Mouse (Mus musculus): ENCODE data around the gene Edn3.

The Edn3 gene

GRCm38 (mm10) chr2:174760479-174761121, at the start of gene Edn3:
Gene Edn3 (plus strand): TSS chr2:174760619.
- DNase-seq (ENCODE audit: low spot score) = no peak

DNA sequence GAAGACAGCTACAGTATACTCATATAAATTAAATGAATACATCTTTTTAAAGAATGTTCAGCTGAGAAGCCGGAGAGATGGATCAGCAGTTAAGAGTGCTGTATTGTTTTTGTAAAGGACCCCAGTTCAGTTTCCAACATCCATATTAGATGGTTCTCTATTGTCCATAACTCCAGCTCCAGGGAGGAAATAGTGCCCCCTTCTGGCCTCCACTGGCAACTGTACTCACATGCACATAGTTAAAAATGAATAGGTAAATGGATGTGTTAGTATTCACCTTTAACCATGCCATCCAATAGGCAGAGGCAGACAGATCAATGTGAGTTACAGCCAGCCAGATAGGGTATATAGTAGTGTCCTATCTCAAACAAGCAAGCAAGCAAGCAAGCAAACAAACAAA, 48.4 kb upstream of the Edn3 start:
- DNase-seq (ENCODE audit: low spot score) = no peak

DNA sequence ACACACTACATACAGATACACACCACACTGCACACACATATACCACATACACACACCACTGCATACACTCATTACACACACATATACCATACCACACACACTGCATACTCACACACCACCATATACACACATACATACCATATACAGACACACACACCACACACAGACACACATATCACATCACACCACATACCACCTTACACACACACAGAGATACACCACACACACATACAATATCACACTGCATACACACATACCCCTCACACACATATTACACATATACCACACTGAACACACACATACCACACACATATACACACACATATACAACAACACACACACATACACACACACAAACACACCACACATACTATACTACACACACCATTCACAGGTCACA, 44.5 kb upstream of the Edn3 start:
- no peak for DNase-seq (ENCODE audit: low spot score)

DNA sequence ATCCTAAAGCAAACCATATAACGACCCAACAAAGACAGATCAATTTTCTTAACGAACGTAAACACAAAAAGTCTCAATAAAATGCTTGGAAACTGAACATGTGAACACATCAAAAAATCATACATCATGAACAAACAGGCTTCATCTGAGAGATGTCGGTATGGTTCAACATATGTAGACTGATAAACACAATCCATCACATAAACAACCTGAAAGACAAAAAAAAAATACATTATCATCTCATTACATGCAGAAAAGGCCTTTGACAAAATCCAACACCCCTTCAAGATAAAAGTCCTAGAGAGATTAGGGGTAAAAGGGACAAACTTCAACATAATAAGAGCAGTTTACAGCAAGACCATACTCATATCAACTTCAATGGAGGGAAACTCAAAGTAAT, 42.6 kb upstream of the Edn3 start:
- DNase-seq (ENCODE audit: low spot score) = no peak

DNA sequence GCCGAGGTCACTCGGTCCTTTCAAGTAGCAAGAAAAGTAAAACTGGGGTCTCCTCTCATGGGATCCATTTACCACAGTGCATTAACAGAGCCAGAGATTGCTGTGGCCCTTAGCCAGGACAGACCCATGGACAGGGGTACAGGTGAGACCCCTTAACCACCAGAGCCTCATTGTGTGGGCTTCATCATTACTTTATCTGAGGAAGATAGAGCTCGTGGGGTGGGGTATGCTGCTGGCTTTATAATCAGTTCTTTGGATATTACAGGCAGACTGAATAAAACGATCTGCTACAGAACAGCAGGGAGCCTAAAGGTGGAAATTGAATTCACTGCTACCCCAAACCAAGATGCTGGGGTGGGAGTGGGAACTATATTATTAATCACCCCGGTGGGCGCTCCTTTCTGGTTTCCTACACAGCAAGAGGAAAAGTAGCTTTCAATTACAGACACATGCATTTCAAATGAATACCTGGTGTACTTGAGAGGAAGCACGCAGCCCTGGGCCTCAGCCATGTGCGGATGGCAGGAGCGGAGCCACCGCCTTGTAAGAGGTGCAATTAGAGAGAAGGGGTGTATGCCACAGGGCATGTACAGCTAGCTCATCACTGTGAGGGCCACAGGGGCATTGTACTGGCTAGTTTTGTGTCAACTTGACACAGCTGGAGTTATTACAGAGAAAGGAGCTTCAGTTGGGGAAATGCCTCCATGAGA, 33.1 kb upstream of the Edn3 start:
- no peak for DNase-seq (ENCODE audit: low spot score)

GRCm38 (mm10) chr2:174731939-174732338, 28.5 kb upstream of the Edn3 start:
- DNase-seq (ENCODE audit: low spot score) = no peak

DNA sequence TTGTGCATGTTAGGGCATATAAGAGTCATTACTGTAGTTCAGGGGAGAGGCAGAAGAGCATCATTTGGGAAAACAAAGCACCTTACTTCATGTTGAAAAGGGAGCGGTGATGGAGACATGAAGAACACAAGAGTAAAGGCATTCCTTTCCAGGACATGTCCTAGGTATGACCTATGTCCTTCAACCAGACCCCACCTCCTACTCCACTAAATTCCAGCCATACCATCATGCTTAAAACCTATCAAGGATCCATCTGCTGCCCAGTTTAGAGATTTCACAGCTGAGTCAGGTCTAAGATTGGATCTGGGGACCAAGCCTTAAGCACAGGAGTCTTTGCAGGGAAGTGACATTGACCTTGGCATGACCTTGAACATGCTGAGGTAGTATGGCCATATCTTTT, 25.1 kb upstream of the Edn3 start:
- no peak for DNase-seq (ENCODE audit: low spot score)

DNA sequence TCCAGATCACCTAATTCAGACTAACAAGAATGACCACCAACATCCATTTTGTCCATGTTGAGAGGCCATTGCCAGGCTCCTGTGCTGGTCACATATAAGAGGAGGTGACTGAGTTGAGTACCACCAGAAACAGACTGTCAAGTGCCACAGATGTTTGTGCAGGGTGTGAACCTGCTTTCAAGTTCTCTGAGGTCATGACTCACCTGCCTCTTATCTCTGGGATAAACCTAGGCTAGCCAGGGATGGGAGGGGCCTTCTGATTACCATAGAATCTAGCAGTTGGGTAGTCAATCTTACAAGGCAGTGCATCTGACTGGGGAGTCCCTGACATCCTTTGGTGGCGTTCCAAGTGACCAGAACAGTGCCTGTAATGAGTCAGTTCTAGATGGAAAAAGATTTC, 13.2 kb upstream of the Edn3 start:
- DNase-seq (ENCODE audit: low spot score) = no peak

GRCm38 (mm10) chr2:174748381-174748780, 12.0 kb upstream of the Edn3 start:
- no peak for DNase-seq (ENCODE audit: low spot score)

- no peak for DNase-seq (ENCODE audit: low spot score)
Measured at GRCm38 (mm10) chr2:174753197-174753596, 7.2 kb upstream of the Edn3 start.

- DNase-seq (ENCODE audit: low spot score) = no peak
Measured at GRCm38 (mm10) chr2:174754231-174754630, 6.2 kb upstream of the Edn3 start.

DNA sequence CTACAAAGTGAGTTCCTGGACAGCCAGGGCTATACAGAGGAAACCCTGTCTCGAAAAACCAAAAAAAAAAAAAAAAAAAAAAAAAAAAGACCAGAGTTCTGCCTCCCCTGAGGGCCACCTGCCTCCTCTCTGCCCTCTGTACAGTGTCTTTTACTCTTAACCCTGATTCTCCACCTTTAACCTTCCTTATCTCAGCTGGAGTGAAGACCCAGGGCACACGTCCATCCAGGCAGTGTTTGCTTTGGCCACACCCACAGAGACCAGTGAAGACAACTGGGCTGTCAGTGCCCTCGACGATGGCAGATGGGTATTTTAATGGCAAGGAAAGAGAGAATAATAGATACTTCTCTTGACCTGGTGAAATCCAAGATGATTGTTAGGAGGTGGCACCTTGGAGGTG, 1.2 kb upstream of the Edn3 start:
- DNase-seq (ENCODE audit: low spot score) = no peak

DNA sequence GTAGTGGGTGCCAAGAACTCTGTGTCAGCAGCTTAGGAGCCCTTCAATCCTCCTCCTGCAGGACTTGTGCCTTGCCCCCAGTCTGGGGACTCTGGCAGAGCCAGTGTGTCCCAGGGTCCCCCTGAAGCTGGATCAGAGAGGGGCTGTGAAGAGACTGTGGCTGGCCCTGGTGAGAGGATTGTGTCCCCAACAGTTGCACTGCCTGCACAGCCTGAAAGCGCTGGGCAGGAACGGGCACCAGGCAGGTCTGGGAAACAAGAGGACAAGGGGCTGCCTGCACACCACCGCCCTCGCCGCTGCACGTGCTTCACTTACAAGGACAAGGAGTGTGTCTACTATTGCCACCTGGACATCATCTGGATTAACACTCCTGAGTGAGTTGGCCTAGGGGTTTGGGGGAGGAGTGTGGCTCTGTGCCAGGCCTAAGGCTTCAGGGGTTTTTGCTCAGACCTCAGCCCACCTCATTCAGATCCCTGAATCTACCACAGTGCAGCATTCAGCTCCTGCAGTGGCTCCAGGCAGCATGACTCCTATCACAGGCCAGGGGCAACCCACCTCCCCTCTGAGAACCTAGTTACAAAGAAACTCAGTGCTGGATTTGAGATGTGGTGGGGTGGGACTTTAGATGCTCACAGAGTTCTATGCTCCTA, 1.2 kb downstream of the Edn3 start:
- DNase-seq (ENCODE audit: low spot score) = no peak

DNA sequence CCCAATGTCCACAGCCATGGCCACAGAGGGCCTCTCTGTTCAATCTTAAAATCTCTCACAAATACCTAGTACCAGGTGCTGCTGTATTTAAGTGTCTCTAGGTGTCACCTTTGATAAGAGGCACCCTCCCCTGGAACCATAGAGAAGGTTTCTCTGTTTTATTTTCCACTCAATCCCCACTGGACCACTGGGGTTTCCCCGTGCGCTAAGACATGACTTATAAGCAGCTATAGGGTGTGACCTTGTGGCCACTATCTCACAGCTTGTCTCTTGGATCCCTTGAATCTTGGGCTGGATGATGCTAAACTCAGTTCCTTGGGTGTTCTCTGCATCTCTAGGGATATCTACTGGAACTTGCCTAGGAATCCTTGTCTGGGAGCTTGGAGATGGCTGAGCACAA, 1.9 kb downstream of the Edn3 start:
- DNase-seq (ENCODE audit: low spot score) = no peak

- DNase-seq (ENCODE audit: low spot score) = no peak
Measured at GRCm38 (mm10) chr2:174768891-174769528, 8.6 kb downstream of the Edn3 start.

- peak; percentile 10 for DNase-seq (ENCODE audit: low spot score)
Measured at GRCm38 (mm10) chr2:174774177-174775111, 14.0 kb downstream of the Edn3 start.

DNA sequence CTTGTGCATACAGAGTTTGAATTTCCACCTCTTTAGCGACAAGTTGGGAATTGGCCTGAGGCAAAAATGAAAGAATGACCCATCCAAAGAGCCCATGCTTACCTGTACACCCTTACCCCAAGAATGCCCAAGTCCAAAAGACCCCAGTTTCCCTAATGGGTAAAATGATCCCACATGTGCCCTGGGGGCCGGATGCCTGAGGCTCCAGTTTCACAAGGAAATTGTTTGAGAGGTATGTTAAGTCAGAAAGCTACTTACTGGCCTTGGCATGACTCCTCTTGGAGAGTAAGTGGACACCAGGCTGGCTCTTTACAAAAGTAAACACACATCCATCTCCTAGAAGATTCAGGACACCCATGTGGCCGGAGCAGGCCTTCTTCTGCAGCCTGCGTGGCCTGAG, 21.6 kb downstream of the Edn3 start:
- DNase-seq (ENCODE audit: low spot score) = no peak

DNA sequence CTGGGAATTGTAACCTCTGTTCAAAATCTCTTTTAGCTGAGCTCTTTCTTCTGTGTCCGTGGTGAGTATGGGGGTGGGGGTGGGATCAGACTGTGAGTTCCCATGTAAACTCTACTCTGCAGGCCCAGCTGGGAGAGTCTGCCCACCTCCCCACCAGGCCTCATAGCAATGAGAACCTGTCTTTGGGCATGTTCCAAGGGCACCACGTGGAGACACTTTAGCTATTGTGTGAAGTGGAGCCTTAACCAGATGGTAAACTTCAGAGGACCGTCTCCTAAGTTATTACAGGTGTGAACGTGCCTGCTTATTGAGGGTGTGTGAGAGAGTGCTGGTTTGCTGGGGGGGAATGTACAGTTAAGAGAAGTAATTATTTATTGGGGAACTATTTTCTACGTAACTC, 22.5 kb downstream of the Edn3 start:
- no peak for DNase-seq (ENCODE audit: low spot score)

GRCm38 (mm10) chr2:174788830-174789229, 28.4 kb downstream of the Edn3 start:
- DNase-seq (ENCODE audit: low spot score) = no peak

DNA sequence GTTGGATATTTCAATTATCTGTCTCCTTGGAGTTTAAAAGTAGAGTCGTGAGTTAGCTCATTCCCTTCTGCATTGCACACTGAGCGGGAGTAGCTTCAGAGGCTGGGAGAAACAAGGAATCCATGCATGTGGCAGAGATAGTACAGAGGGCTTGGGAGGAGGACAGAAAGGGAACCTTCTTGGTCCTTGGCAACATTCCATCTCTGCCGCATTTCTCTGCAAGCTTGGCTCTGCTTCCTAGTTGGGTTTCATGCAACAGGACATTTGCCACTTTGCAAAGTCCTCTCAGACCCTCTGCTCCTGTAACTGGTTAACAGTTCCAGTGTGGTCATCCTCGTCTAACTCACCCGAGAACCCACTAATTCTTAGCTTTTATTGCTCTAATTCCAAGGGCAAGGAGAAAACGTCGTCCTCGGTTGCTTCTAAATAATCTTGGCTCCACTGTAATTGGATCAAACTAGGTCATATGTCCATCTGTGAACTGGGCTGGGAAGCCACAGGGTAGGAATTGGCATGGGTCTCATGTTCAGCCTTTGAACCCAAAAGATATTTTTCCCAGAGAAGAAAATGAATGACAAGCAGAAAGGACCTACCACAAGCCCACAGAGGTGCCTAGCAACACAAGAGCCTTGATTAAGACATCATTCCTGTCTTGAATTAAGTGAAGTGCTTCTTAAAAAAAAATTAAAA, 32.2 kb downstream of the Edn3 start:
- no peak for DNase-seq (ENCODE audit: low spot score)

- no peak for DNase-seq (ENCODE audit: low spot score)
Measured at GRCm38 (mm10) chr2:174793181-174793580, 32.8 kb downstream of the Edn3 start.
